Mouse (Mus musculus) G1E (cell line): ENCODE measurements around the gene Gm33543.

ENCODE experiments used
- CTCF ChIP-seq: IDR thresholded peaks from 2 replicates; pipeline ENCODE4 v1.5.1; 2012; ENCODE audit warnings: low read depth, low read length, inconsistent platforms, mixed read lengths
- GATA1 ChIP-seq: IDR thresholded peaks from 2 replicates; pipeline ENCODE4 v1.6.1; 2012; ENCODE audit warnings: borderline replicate concordance, low read length, inconsistent platforms, mixed read lengths
- GATA2 ChIP-seq: IDR thresholded peaks from 2 replicates; pipeline ENCODE4 v1.6.1; 2012; ENCODE audit warnings: low read depth, low read length, inconsistent platforms, borderline replicate concordance
- POLR2AphosphoS5 ChIP-seq: IDR thresholded peaks from 2 replicates; pipeline ENCODE4 v1.6.1; 2012; ENCODE audit warnings: low read depth, low read length, inconsistent platforms; ENCODE audit not compliant: insufficient replicate concordance
- TAL1 ChIP-seq: conservative IDR thresholded peaks from 2 replicates; pipeline ENCODE4 v1.6.1; 2012; ENCODE audit warnings: low read depth, low read length, inconsistent platforms, mixed read lengths

DNA sequence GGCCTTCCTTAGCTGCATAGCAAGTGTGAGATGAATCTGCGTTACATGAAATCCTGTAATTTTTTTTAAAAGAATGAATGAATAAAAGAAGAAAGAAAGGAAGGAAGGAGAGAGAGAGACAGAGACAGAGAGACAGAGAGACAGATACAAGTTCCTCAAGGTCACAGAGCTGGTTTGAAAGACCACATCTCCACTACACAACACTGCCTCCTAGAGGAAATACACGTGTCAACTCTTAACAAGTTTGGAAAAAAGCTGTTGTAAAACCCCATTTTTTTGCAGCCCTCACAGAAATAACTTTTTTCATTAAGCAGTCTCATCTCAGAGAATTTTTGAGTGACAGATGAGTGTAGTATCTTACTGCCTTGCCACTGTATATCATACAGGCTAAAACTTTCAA lies 15.4 kb upstream of the Gm33543 start:
- TF ChIP-seq TAL1 = no peak
- no peak for TF ChIP-seq CTCF
- no peak for TF ChIP-seq GATA1
- TF ChIP-seq POLR2AphosphoS5 = no peak
- no peak for TF ChIP-seq GATA2
